Mouse (Mus musculus): Measurements from ENCODE around the gene Lrrk1. TPM values are rescaled to one million over a fixed set of nuclear protein-coding genes. Genes with fewer than 3 reads are reported as not detected.

Gene Lrrk1
- polyA plus RNA-seq, 1 experiment from 2014 or later = 15.4 TPM

- no peaks in the 10 kb centered on the region; the same call in 1 of the 2 replicates for H3K9me3 ChIP-seq (ENCODE audit: control insufficient read depth, low read length)
- WGBS = 68% methylated on average over 26 of the region's 26 CpGs
- peaks cover 27% of the 10 kb centered on the region for H3K4me1 ChIP-seq (ENCODE audit: control insufficient read depth, insufficient read depth, low read length)
- H3K27ac ChIP-seq (ENCODE audit: low read length) = peak overlapping the region; percentile 62
- no peaks in the 10 kb centered on the region for H3K36me3 ChIP-seq (ENCODE audit: control insufficient read depth, insufficient read depth, low read length)
- H3K9ac ChIP-seq (ENCODE audit: low read depth, low read length) = 0 out of 2 replicates have a peak overlapping the region, but pooled peaks have one; percentile 4
- H3K4me3 ChIP-seq (ENCODE audit: low read length) = no peak overlapping the region
- H3K27me3 ChIP-seq (replicated peaks; ENCODE audit: control insufficient read depth, insufficient read depth, low read length) = no peaks in the 10 kb centered on the region
- H3K4me2 ChIP-seq (ENCODE audit: low read depth, low read length) = no peak overlapping the region
- ATAC-seq = peak; percentile 59
Measured at GRCm38 (mm10) chr7:66310670-66311656, 77.2 kb downstream of the Lrrk1 start.

- Histone ChIP-seq H3K9me3 (ENCODE audit: control insufficient read depth, low read length) (no peaks in the 10 kb centered on the region), H3K36me3 (ENCODE audit: control insufficient read depth, insufficient read depth, low read length) (0 out of 2 replicates have a peak, but pooled peaks cover 1% of the 10 kb centered on the region), H3K4me3 (ENCODE audit: low read length) (no peak overlapping the region), H3K4me1 (ENCODE audit: control insufficient read depth, insufficient read depth, low read length) (peaks cover 27% of the 10 kb centered on the region), H3K9ac (ENCODE audit: low read depth, low read length) (no peak overlapping the region), H3K27ac (ENCODE audit: low read length) (peak overlapping the region; percentile 72), H3K27me3 (replicated peaks; ENCODE audit: control insufficient read depth, insufficient read depth, low read length) (no peaks in the 10 kb centered on the region), H3K4me2 (ENCODE audit: low read depth, low read length) (no peak overlapping the region)
- 39% methylated on average over 7 of the region's 7 CpGs for WGBS
- ATAC-seq = no peak; the same call in 1 of the 2 replicates
Measured at GRCm38 (mm10) chr7:66309950-66310669, 78.0 kb downstream of the Lrrk1 start.

DNA sequence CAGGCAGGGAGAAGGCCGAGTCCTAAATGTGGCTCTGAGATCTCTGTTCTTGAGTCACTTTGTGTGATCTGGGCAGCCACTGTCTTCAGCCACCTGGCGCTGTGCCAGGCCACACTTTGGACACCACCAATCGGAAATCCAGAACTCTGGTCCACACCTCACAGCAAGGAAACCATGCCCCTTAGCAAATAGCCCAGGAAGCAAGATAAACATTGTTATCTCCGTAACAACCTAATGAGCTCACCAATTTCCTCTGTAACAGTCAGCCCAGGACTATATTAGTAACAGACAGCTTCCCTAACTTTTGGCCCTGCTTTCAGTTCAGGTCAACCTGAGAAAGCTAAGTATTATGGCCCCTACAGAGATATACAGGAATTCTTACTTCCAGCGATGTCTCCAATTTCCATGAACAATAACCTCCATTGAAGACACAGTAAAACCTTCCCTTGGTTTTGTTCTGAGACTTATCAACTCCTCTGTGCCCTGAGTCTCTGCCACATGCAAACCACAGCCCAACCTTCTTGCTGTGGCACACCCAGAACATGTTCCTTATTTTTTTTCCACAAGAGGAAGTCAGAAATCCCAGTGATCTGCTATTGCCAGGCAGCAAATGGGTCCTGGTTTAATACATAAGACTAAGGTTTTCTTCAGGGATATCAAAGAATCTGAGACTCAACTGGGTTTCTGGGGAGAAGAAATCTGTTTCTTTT lies 78.8 kb downstream of the Lrrk1 start:
- Histone ChIP-seq H3K4me1 (ENCODE audit: control insufficient read depth, insufficient read depth, low read length) (peaks cover 27% of the 10 kb centered on the region), H3K36me3 (ENCODE audit: control insufficient read depth, insufficient read depth, low read length) (0 out of 2 replicates have a peak, but pooled peaks cover 3% of the 10 kb centered on the region), H3K9me3 (ENCODE audit: control insufficient read depth, low read length) (no peaks in the 10 kb centered on the region), H3K27ac (ENCODE audit: low read length) (peak overlapping the region; percentile 72), H3K4me2 (ENCODE audit: low read depth, low read length) (peak overlapping the region; percentile 20; the same call in 1 of the 2 replicates), H3K4me3 (ENCODE audit: low read length) (no peak overlapping the region), H3K27me3 (replicated peaks; ENCODE audit: control insufficient read depth, insufficient read depth, low read length) (no peaks in the 10 kb centered on the region), H3K9ac (ENCODE audit: low read depth, low read length) (0 out of 2 replicates have a peak overlapping the region, but pooled peaks have one; percentile 21)
- ATAC-seq = peak; percentile 94
- 44% methylated on average over 5 of the region's 5 CpGs for WGBS

DNA sequence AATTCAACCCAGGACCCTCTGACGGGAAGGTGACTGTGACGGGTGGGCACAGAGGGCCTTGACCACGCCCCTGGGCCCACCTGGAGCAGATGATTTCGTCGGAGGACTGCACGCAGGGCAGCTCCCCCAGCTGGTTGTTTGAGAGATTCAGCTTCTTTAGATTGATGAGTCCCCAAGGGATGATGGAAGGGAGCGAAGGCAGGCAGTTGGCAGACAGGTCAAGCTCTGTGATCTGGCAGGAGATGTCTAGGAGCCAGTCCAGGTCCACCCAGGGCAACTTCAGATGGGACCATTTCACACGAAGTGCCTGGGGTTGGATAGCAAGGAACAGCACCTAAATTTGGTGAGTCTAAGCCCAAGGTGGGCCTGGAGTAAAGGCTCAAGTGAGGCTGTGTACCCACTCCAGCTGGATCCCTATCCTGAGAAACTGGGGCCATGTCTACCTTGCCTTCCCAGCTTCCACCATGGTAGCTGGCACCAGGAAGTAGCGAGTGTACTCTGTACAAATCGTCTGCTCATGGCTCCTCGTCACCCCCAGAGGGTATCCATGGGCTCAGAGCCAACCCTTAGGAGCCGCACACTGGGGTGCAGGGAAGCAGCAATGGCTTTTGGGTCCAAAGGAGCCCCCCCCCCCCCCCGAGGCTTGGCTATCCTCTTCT lies 79.4 kb downstream of the Lrrk1 start:
- Histone ChIP-seq H3K4me3 (ENCODE audit: low read length) (no peak overlapping the region), H3K9ac (ENCODE audit: low read depth, low read length) (0 out of 2 replicates have a peak overlapping the region, but pooled peaks have one; percentile 9), H3K4me1 (ENCODE audit: control insufficient read depth, insufficient read depth, low read length) (peaks cover 27% of the 10 kb centered on the region), H3K36me3 (ENCODE audit: control insufficient read depth, insufficient read depth, low read length) (0 out of 2 replicates have a peak, but pooled peaks cover 3% of the 10 kb centered on the region), H3K4me2 (ENCODE audit: low read depth, low read length) (no peak overlapping the region), H3K9me3 (ENCODE audit: control insufficient read depth, low read length) (no peaks in the 10 kb centered on the region), H3K27me3 (replicated peaks; ENCODE audit: control insufficient read depth, insufficient read depth, low read length) (no peaks in the 10 kb centered on the region), H3K27ac (ENCODE audit: low read length) (peak overlapping the region; percentile 72)
- 73% methylated on average over 13 of the region's 13 CpGs for WGBS
- peak; percentile 60 for ATAC-seq

DNA sequence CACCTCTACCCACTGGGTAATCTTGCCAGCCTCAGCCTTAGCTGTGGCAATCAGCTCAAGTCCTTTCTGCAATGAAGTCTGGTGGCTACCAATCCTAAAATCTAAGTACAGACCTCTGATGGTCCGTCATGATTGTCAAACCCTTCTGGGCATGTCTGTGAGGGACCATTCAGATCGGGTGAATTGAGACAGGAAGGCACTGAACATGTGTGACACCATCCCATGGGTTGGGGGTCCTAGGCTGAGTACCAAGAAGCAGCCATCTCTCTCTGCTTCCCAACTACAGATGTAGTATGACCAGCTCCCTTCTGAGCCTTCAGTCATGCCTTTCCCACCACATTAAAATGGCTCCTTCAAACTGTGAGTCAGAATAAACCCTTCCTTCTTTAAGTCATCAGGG lies 80.4 kb downstream of the Lrrk1 start:
- Histone ChIP-seq H3K27ac (ENCODE audit: low read length) (no peak overlapping the region), H3K9me3 (ENCODE audit: control insufficient read depth, low read length) (no peaks in the 10 kb centered on the region), H3K9ac (ENCODE audit: low read depth, low read length) (no peak overlapping the region), H3K27me3 (replicated peaks; ENCODE audit: control insufficient read depth, insufficient read depth, low read length) (no peaks in the 10 kb centered on the region), H3K4me2 (ENCODE audit: low read depth, low read length) (no peak overlapping the region), H3K36me3 (ENCODE audit: control insufficient read depth, insufficient read depth, low read length) (0 out of 2 replicates have a peak, but pooled peaks cover 3% of the 10 kb centered on the region), H3K4me1 (ENCODE audit: control insufficient read depth, insufficient read depth, low read length) (peaks cover 27% of the 10 kb centered on the region), H3K4me3 (ENCODE audit: low read length) (no peak overlapping the region)
- no peak for ATAC-seq
- 89% methylated on average over 2 of the region's 2 CpGs for WGBS

DNA sequence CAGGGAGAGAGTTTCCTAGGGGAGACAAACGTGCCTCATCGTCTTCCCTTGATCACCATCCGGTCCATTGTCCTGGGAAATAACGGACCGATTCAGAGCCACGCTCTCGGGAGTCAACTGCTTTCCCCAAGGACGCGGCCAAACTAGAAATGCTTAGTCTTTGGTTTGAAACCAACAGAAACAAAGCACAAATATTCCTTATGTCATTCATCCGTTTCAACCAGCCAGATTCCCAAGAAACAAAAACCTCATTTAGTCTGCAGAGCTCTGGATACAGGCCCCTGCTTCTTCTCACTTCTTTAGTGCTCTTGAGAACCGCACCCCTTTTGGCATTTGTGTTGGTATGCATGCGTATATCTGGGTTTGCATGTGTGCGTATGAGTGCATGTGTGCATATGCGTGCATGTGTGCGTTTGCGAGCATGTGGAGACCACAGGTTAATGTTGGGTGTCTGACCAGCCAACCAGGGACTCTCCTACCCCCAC lies 82.4 kb downstream of the Lrrk1 start:
- H3K27ac ChIP-seq (ENCODE audit: low read length) = no peak overlapping the region
- 0 out of 2 replicates have a peak, but pooled peaks cover 3% of the 10 kb centered on the region for H3K36me3 ChIP-seq (ENCODE audit: control insufficient read depth, insufficient read depth, low read length)
- no peak for ATAC-seq
- H3K9ac ChIP-seq (ENCODE audit: low read depth, low read length) = no peak overlapping the region
- H3K4me2 ChIP-seq (ENCODE audit: low read depth, low read length) = no peak overlapping the region
- no peaks in the 10 kb centered on the region for H3K9me3 ChIP-seq (ENCODE audit: control insufficient read depth, low read length)
- no peaks in the 10 kb centered on the region for H3K27me3 ChIP-seq (replicated peaks; ENCODE audit: control insufficient read depth, insufficient read depth, low read length)
- 89% methylated on average over 16 of the region's 16 CpGs for WGBS
- H3K4me3 ChIP-seq (ENCODE audit: low read length) = no peak overlapping the region
- peaks cover 20% of the 10 kb centered on the region for H3K4me1 ChIP-seq (ENCODE audit: control insufficient read depth, insufficient read depth, low read length)

DNA sequence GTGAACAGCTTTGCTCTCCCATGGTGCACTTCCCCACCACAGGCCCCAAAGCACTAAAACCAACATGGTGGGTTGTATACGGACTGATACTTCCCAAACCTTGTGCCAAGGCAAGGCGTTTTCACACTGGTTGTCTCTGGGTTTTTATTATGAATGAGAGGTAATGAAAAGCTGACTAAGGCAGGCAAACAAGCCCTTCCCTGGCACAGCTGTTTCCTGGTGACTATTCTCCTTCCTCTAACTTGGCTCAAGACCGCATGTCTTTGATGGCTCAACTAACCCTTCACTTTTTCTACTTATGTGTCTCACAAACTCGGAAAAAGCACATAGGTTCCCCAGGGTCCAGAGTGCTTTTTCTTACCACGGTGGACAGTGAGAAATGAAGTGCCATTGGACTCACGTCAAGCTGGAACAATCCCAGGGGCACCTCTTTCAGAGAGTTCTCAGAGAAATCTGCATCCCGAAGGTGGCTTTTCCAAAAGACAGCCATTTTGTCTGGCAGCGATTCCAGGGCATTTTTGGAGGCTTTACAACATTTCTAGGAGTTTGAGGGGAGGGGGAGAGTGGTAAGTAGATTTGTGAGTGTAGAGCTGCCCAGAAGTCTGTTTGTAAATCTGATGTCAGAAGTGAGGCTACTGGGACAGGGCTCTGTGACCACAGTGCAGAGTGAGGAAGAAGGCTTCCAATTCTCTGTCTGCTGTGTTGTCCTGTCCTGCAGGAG lies 83.0 kb downstream of the Lrrk1 start:
- Histone ChIP-seq H3K27me3 (replicated peaks; ENCODE audit: control insufficient read depth, insufficient read depth, low read length) (no peaks in the 10 kb centered on the region), H3K4me2 (ENCODE audit: low read depth, low read length) (no peak overlapping the region), H3K9ac (ENCODE audit: low read depth, low read length) (no peak overlapping the region), H3K36me3 (ENCODE audit: control insufficient read depth, insufficient read depth, low read length) (0 out of 2 replicates have a peak, but pooled peaks cover 3% of the 10 kb centered on the region), H3K27ac (ENCODE audit: low read length) (no peak overlapping the region), H3K9me3 (ENCODE audit: control insufficient read depth, low read length) (no peaks in the 10 kb centered on the region), H3K4me1 (ENCODE audit: control insufficient read depth, insufficient read depth, low read length) (peaks cover 14% of the 10 kb centered on the region), H3K4me3 (ENCODE audit: low read length) (no peak overlapping the region)
- ATAC-seq = no peak
- WGBS = 83% methylated on average over 8 of the region's 8 CpGs
